Mouse (Mus musculus) gonadal fat pad, adult 2 months (tissue): ENCODE data around the gene Acbd3. TPM values are rescaled to one million over a fixed set of nuclear protein-coding genes. Genes with fewer than 3 reads are reported as not detected.

Experiments
- DNase-seq: peaks from one replicate; pipeline ENCODE4 v3.0.0-alpha.2; 2012; ENCODE audit warnings: low read depth
- polyA plus RNA-seq: library from polyadenylated mRNA; depleted of rRNA; stranded (reverse); fragments of >200 nt; gene quantifications from 2 replicates; pipeline ENCODE4 v1.2.3, GENCODE M21; 2012; rRNA removed

Acbd3 gene
- polyA plus RNA-seq, 1 experiment = 19.2 TPM

DNA sequence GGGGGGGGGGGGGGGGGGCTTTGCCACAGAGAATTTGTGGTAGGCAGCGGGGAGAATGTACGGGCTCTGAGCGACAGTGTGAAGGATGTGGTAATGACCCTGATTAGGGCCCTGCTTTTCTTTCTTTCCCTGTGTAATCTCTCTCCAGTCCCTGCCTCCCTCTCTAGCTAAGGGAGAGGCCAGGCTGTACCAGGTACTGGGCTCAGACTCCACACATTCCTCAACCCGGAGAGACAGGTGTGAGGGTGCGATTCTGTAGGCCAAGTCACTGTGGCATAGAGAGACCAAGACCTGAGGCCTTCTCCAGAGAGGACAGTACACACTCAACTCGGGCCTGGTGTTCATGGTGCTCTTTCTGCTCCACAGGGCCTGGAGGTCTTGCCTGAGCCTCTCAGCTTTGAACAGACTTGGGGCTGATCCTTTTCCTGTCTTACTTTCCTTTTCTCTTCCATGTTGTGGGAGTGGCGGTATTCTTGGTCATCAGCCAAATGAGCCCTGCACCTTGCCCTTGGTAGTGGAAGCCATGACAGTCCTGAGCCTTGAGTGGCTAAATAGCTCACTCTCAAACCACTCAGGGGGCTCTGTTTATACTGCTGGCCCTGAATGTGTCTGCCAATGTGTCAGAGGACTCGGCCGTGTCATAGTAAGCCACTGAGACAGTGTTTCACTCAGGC lies 57.2 kb downstream of the Acbd3 start:
- no peak for DNase-seq

DNA sequence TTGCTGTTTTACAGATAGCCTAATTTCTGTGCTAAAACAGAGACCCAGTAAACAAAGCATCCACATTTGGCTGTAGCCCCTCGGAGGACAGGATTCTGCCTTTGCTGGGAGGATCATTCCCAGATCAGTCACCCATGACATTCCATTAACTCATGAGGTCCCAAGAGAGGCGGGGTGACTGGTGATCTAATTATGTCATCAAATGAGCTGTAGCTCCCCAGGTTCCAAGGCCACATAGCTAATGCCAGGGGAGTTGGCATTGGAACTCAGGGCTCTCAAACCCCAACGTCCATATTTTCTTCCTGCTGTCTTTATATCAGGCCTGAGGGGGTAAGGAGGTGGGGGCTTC lies 57.7 kb downstream of the Acbd3 start:
- no peak for DNase-seq

DNA sequence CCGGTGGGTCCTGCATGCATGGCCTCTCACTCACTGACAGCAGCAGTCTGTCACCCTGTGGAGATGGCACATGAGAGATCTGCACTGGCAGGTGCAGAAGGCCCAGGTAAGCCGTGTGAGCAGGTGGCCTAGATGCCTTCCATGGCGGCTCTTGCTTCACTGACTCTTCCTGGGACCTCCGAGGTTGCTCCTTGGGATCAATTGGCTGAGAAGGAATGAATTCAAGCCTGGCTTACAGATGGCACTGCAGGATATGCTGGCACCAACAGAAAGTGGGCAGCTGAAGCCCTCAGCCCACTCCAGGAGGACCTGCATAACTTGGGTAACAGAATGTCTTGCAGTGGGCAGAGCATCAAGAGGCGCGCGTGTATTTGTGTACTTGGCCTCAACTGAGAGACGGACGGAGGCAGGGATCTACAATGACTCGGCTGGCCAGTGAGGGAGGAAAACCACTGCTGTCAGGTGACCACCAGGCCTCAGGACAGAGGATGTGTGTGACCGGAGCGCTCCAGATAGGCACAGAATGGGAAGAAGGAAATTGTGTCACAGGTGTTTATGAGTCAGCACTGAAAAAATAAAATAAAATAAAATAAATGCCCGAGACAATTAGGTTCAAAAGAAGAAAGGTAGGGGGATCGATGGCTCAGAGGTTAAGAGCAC lies 66.1 kb downstream of the Acbd3 start:
- no peak for DNase-seq

DNA sequence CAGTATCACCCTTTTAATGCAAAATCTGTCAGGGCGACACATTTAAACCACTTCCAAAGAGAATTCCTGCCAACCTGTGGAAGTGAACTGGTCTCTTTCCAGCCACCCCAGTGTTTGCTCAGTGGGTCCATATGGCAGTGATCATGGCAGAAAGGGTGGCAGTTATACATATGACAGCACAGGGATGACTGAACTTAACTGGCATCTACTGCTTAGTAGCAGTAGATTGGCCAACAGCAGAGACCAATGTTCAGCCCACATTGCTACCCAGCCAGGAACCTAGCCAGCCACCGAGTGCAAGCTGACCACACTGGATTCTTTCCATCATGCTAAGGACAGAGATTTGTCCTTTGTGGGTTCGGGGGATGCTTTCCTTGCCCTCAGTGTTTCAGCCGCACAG lies 67.0 kb downstream of the Acbd3 start:
- DNase-seq = no peak

DNA sequence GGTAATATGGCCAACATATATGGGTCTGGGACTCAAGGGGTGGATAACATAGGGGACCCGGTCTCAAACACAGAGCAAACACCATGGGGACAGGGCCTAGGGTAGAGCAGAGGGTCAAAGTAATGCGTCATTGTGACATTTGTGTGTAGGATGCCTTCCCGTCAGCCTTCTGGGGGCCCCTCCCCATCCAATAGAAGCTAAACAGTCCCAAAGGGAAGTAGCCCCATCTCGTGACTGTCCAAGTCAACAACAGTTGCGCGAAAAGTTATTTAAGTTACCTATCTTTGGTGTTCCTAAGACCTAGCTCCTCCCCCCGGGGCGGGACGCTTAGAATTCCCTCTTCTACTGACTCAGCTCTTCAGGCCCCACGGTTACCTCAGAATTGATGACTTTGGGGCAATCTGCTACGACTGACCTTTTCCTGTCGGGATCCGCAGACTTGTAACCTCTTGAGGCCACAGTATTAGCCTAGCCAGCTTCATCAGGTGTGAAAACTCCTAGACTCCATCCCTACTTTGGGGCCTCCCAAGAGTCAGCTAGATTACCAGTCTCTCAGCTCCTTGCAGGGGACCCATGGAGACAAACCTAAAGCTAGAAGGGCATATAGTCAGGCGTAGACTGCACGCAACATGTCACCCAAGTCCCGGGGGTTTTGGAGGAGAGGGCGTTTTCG lies 67.7 kb downstream of the Acbd3 start:
- DNase-seq = no peak

DNA sequence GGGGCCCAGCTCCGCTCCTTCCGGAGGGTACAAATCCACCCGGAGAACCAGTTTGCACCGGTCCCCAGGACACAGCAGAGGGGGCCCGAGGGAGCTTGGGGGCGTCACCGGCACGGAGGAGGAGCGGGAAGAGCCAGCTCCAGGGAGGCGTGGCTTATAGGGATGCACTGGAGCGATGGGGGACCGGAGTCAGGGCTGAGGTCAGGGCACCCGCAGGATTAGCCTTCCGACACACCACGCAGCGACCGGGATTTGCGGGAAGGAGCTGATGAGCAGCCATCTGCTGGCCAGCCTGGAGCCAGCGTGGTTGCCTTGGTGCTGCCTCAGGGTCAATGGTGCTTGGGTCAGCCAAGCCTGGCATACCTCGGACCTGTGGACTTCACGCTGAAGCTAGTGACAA lies 68.3 kb downstream of the Acbd3 start:
- no peak for DNase-seq

DNA sequence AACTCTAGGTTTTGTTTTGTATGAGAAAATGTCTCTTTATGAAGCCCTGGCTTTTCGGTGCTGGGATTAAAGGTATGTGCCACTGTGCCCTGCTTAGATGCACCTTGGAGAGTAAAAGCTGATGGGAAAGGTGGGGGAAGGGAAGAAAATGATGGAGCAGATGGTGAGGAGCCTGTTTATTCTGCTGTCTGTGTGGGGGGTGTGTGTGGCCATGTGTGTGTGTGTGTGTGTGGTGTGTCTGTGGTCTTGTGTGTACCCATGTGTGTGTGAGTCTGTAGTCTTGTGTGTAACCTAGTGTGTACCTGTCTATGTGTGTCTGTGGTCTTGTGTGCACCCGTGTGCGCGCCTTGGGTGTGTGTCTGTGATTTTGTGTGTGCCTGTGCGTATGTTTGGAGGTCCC lies 72.8 kb downstream of the Acbd3 start:
- DNase-seq = no peak

DNA sequence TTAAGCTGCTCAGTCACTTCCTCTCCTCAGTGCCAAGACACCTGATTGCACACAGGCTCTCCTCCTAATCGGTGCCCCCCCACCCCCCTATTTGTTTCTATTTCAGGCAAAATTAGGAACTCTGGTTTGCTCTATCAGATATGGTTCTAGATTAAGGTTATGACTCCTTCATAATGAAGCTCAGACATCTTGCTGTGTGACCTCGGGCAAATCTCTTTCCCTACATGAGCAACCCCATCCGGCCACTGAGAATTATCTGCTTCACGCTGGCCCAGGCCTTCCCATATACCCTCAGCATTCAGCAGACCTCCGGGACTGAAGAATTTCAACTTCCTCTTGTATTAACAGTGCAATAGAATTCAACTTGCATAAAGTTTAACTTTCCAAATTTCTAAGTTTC lies 73.4 kb downstream of the Acbd3 start:
- no peak for DNase-seq

DNA sequence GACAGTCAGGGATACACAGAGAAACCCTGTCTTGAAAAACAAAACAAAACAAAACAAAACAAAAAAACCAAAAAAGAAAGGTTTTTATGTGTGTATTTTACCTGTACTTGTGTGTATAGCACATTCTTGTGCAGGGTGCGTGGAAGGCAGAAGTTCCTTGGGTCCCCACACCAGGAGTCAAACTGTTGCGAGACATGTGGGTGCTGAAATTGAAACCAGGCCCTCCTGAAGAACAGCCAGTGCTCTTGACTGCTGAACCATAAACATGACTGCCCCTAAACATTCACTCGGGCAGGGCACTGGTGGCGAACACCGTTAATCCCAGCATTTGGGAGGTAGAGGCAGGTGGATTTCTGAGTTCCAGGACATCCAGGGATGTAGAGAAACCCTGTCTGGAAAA lies 74.2 kb downstream of the Acbd3 start:
- DNase-seq = no peak

DNA sequence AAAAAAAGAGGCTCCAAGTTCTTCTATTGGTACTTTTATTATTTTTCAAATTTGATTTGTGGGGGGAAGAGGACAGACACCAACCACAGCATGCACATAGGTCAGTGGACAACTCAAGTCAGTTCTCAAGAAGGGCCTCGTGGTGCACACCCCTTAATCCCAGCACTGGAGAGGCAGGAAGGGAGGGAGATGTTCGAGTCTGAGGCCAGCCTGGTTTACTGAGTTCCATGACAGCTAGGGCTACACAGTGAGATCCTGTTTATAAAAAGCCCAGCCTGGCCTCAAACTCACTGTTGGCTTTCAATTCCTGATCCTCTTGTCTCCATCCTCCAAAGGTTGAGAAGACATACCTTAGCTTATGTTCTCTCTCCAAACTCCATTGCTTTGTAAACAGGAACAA lies 75.0 kb downstream of the Acbd3 start:
- DNase-seq = no peak

DNA sequence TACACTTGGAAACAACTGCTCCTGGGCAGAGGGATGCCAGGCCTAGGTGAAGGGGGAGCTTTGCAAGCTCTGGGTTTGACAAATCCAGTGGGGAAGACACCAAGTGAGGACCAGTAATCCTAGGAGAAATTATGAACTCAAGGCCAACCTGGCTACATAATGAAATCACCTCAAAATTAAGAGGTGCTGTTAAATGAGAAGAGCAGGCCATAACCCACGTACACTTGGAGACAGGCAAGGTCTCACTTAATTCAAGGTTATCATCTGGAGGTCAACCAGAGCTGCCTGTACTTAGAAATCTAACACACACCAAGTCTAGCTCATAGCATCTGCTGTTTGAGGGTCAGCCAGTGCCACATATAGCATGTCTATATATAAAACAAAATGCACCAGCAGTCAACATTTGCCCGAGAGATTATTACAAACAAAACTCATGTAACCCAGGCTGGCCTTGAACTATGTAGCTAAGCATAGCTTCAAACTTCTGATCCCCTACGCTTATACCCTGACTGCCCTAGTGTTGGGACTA lies 75.7 kb downstream of the Acbd3 start:
- no peak for DNase-seq

Other genes with a start within 250 kb of the Acbd3 start
- gene Stum, start 242.5 kb upstream of the Acbd3 start, polyA plus RNA-seq = 5.0 and 5.8 TPM in 2 replicates
- gene Parp1, start 157.1 kb upstream of the Acbd3 start, polyA plus RNA-seq = 18.6 and 18.9 TPM in 2 replicates
- gene Lin9, start 84.9 kb upstream of the Acbd3 start, polyA plus RNA-seq = 2.7 and 3.9 TPM in 2 replicates
- gene Mixl1, start 29.0 kb upstream of the Acbd3 start, polyA plus RNA-seq = not detected in 2 replicates
- gene H3f3a, start 87.9 kb downstream of the Acbd3 start, polyA plus RNA-seq = 399 and 407 TPM in 2 replicates
- 11.2 and 12.7 TPM in 2 replicates for gene Sde2, start 125.1 kb downstream of the Acbd3 start, polyA plus RNA-seq
- gene Lefty2, start 167.1 kb downstream of the Acbd3 start, polyA plus RNA-seq = 0.19 and 0.41 TPM in 2 replicates
- 54.8 and 58.5 TPM in 2 replicates for gene Pycr2, start 178.2 kb downstream of the Acbd3 start, polyA plus RNA-seq
- 4.1 and 5.7 TPM in 2 replicates for gene Lefty1, start 209.0 kb downstream of the Acbd3 start, polyA plus RNA-seq
- gene Tmem63a, start 216.3 kb downstream of the Acbd3 start, polyA plus RNA-seq = 41.3 and 41.7 TPM in 2 replicates